ENCODE assay signal across 27 mouse cellular contexts in the genomic region with DNA sequence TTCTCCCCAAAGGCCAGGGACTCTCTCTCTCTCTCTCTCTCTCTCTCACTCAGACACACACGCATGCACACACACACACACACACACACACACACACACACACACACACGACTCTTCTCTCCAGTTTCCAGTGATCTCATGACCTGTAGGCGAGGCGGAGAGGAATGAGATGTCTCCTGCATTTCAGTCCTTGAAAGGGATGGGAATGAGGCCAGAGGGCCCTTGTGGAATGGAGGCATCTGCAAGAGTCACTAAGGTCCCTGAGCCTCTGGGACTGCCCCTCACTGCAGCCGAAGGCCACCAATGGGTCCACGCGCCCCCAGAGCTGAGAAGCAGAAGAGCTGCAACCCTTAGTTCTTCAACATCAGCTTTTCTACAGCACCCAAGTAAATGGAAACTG.
DNase-seq lines count a peak whose midpoint lies in the region; ATAC-seq and TF ChIP-seq lines count a peak whose summit lies in the region.
"Had no signal": no experiment of that assay in that cellular context is flagged by ENCODE, and none has a peak within 500 bp of the region (broad histone marks: within the 10 kb centered on the region; RNA-seq: fewer than 3 reads in every experiment).

No protein-coding gene starts in this region.

- H3K4me3 ChIP-seq in forebrain, embryonic 10.5 days, result no peak overlapping the region
- H3K4me3 ChIP-seq in forebrain, embryonic 12.5 days (replicated peaks), result no peak overlapping the region
- H3K4me3 ChIP-seq in heart, postnatal 0 days (ENCODE audit: low read depth, low read length), result no peak overlapping the region
- no peak overlapping the region for H3K4me3 ChIP-seq in embryonic fibroblast, embryonic 13.5 days (ENCODE audit: insufficient read depth, low read length)
- H3K4me3 ChIP-seq: embryonic facial prominence, embryonic 10.5 days; embryonic facial prominence, embryonic 15.5 days; forebrain, embryonic 15.5 days; heart, adult 2 months; hindbrain, embryonic 12.5 days; intestine, embryonic 15.5 days; midbrain, embryonic 13.5 days; neural tube, embryonic 13.5 days had no signal

- intact Hi-C loops in heart, postnatal 25 days (cut with DNase I), result no loop called here

- WGBS in forebrain, embryonic 10.5 days, result 89% methylated on average over 7 of the region's 7 CpGs
- WGBS in forebrain, embryonic 12.5 days, result 86% methylated on average over 7 of the region's 7 CpGs
- 68% methylated on average over 7 of the region's 7 CpGs for WGBS in heart, postnatal 0 days

- peaks cover 12% of the 10 kb centered on the region for H3K4me1 ChIP-seq in forebrain, embryonic 10.5 days
- H3K4me1 ChIP-seq in forebrain, embryonic 12.5 days, result peaks cover 2% of the 10 kb centered on the region; the same call in 1 of the 2 replicates
- H3K4me1 ChIP-seq in heart, postnatal 0 days (ENCODE audit: control insufficient read depth, insufficient read depth), result peaks cover 30% of the 10 kb centered on the region
- H3K4me1 ChIP-seq in embryonic fibroblast, embryonic 13.5 days (ENCODE audit: control insufficient read depth, insufficient read depth, low read length), result peaks cover 18% of the 10 kb centered on the region

- no peaks in the 10 kb centered on the region for H3K9me3 ChIP-seq in forebrain, embryonic 10.5 days
- H3K9me3 ChIP-seq in forebrain, embryonic 12.5 days, result no peaks in the 10 kb centered on the region
- H3K9me3 ChIP-seq in heart, postnatal 0 days (replicated peaks; ENCODE audit: control insufficient read depth, low read length), result no peaks in the 10 kb centered on the region
- H3K9me3 ChIP-seq: embryonic facial prominence, embryonic 10.5 days; embryonic facial prominence, embryonic 15.5 days; forebrain, embryonic 15.5 days; hindbrain, embryonic 12.5 days; intestine, embryonic 15.5 days; midbrain, embryonic 13.5 days; neural tube, embryonic 13.5 days had no signal

- H3K36me3 ChIP-seq in forebrain, embryonic 10.5 days (replicated peaks), result no peaks in the 10 kb centered on the region
- H3K36me3 ChIP-seq in forebrain, embryonic 12.5 days (replicated peaks), result no peaks in the 10 kb centered on the region
- no peaks in the 10 kb centered on the region for H3K36me3 ChIP-seq in heart, postnatal 0 days (replicated peaks; ENCODE audit: control insufficient read depth, insufficient read depth, low read length)
- H3K36me3 ChIP-seq: embryonic facial prominence, embryonic 10.5 days; embryonic facial prominence, embryonic 15.5 days; forebrain, embryonic 15.5 days; hindbrain, embryonic 12.5 days; intestine, embryonic 15.5 days; midbrain, embryonic 13.5 days; neural tube, embryonic 13.5 days had no signal

- no peak overlapping the region for H3K9ac ChIP-seq in forebrain, embryonic 12.5 days
- no peak overlapping the region for H3K9ac ChIP-seq in heart, postnatal 0 days (replicated peaks; ENCODE audit: low read depth, low read length)
- H3K9ac ChIP-seq: embryonic facial prominence, embryonic 15.5 days; forebrain, embryonic 15.5 days; hindbrain, embryonic 12.5 days; intestine, embryonic 15.5 days; liver, embryonic 14.5 days; midbrain, embryonic 13.5 days; neural tube, embryonic 13.5 days had no signal

- TF ChIP-seq CTCF in heart, postnatal 0 days (IDR thresholded peaks at IDR 0.05; ENCODE audit: low read depth), result no peak
- no peak for TF ChIP-seq CTCF in embryonic fibroblast, embryonic 13.5 days (IDR thresholded peaks at IDR 0.05; ENCODE audit: borderline replicate concordance, insufficient read depth, low read length)

- TF ChIP-seq EP300 in heart, postnatal 0 days (IDR thresholded peaks at IDR 0.05; ENCODE audit: low read depth), result no peak

- no peak overlapping the region for H3K4me2 ChIP-seq in forebrain, embryonic 12.5 days
- no peak overlapping the region for H3K4me2 ChIP-seq in heart, postnatal 0 days (ENCODE audit: low read depth, low read length)
- H3K4me2 ChIP-seq: embryonic facial prominence, embryonic 15.5 days; forebrain, embryonic 15.5 days; hindbrain, embryonic 12.5 days; midbrain, embryonic 13.5 days; neural tube, embryonic 13.5 days had no signal

- no peak for DNase-seq in forebrain, embryonic 10.5 days (ENCODE audit: extremely low spot score, low spot score)
- DNase-seq in heart, postnatal 0 days (ENCODE audit: low spot score), result no peak
- DNase-seq in heart, postnatal 25 days (ENCODE audit: low spot score), result no peak
- DNase-seq in lung, postnatal 10 days, result peak; percentile 79
- DNase-seq in right cerebral cortex, postnatal 25 days, result no peak
- no peak for DNase-seq in thymus, postnatal 0 days (ENCODE audit: low spot score)
- DNase-seq: cerebellum, adult 2 months; cerebellum, postnatal 14 days; gastrocnemius, postnatal 25 days; heart, adult 2 months; kidney, adult 9 months; kidney, postnatal 14 days; layer of hippocampus, adult 9-11 months; liver had no signal

- no peaks in the 10 kb centered on the region; the same call in 1 of the 2 replicates for H3K27me3 ChIP-seq in forebrain, embryonic 10.5 days (ENCODE audit: poor library complexity, severe bottlenecking)
- H3K27me3 ChIP-seq in forebrain, embryonic 12.5 days, result no peaks in the 10 kb centered on the region
- no peaks in the 10 kb centered on the region for H3K27me3 ChIP-seq in heart, postnatal 0 days (ENCODE audit: control insufficient read depth, insufficient read depth, low read length)
- H3K27me3 ChIP-seq: embryonic facial prominence, embryonic 15.5 days; forebrain, embryonic 15.5 days; hindbrain, embryonic 12.5 days; intestine, embryonic 15.5 days; midbrain, embryonic 13.5 days; neural tube, embryonic 13.5 days had no signal

- peak overlapping the region; percentile 0; the same call in 1 of the 2 replicates for H3K27ac ChIP-seq in forebrain, embryonic 10.5 days
- no peak overlapping the region for H3K27ac ChIP-seq in forebrain, embryonic 12.5 days
- H3K27ac ChIP-seq in heart, postnatal 0 days (ENCODE audit: low read depth), result 0 out of 2 replicates have a peak overlapping the region, but pooled peaks have one; percentile 8
- H3K27ac ChIP-seq in embryonic fibroblast, embryonic 13.5 days (ENCODE audit: insufficient read depth, low read length), result peak overlapping the region; percentile 97
- H3K27ac ChIP-seq: forebrain, embryonic 15.5 days; hindbrain, embryonic 12.5 days; hindbrain, postnatal 0 days; intestine, embryonic 15.5 days; liver, embryonic 14.5 days; macrophage; midbrain, embryonic 13.5 days; neural tube, embryonic 13.5 days had no signal

- TF ChIP-seq POLR2A in embryonic fibroblast, embryonic 13.5 days (IDR thresholded peaks at IDR 0.05; ENCODE audit: low read depth, low read length), result peak; percentile 27; the same call in 1 of the 2 replicates

- no peak for ATAC-seq in forebrain, embryonic 12.5 days (ENCODE audit: low FRiP score)
- no peak for ATAC-seq in heart, postnatal 0 days (ENCODE audit: insufficient read depth, low read depth)
- ATAC-seq: CD4-positive, CD25-positive, alpha-beta regulatory T cell, adult 4 months; forebrain, embryonic 15.5 days; hindbrain, postnatal 0 days; midbrain, embryonic 13.5 days had no signal
